Mouse (Mus musculus): ENCODE results near the gene Glb1l2. TPM values are rescaled to one million over a fixed set of nuclear protein-coding genes. Genes with fewer than 3 reads are reported as not detected.

Gene Glb1l2
- polyA plus RNA-seq, 1 experiment from 2014 or later = 3.5 TPM

DNA sequence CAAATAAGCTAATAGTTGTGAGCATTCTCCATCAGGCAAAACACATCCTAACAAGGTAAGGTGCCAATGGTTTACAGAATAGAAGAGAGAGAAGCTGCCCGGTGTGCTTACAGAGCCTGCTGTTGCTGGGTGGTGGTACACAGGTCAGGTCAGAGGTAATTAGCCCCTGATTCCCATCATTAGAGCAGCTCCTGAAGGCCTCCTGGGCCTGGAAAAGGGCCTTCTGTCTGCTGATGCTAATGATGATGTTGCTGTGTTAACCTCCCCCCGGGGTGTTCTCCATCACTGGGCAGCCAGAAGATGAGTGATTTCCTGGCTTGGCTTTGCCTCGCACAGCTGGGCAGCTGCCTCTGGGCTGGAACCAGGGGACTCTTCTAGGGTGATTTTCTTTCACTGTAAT, 87.9 kb downstream of the Glb1l2 start:
- peaks cover 4% of the 10 kb centered on the region; the same call in 1 of the 2 replicates for H3K4me1 ChIP-seq (ENCODE audit: control insufficient read depth, insufficient read depth, low read depth, low read length)
- no peak overlapping the region for H3K9ac ChIP-seq (ENCODE audit: low read depth, low read length)
- peak; percentile 32; the same call in 1 of the 2 replicates for ATAC-seq
- H3K9me3 ChIP-seq (ENCODE audit: control insufficient read depth, low read length) = no peaks in the 10 kb centered on the region
- WGBS = 29% methylated on average over 3 of the region's 3 CpGs
- no peaks in the 10 kb centered on the region for H3K36me3 ChIP-seq (ENCODE audit: control insufficient read depth, insufficient read depth, low read length)
- H3K27ac ChIP-seq (ENCODE audit: low read depth, low read length) = no peak overlapping the region
- no peaks in the 10 kb centered on the region for H3K27me3 ChIP-seq (replicated peaks; ENCODE audit: control insufficient read depth, insufficient read depth, low read length)
- H3K4me2 ChIP-seq (ENCODE audit: low read length) = no peak overlapping the region
- no peak overlapping the region for H3K4me3 ChIP-seq (ENCODE audit: low read length)

Other genes with a start within 250 kb of the Glb1l2 start
- 32.6 and 45.4 TPM in 2 replicates for gene B3gat1, start 72.7 kb downstream of the Glb1l2 start, polyA plus RNA-seq (2015; fragmentation: Nextera tagmentation; extraction: Ambion mirVana)
- not detected in 2 replicates for gene Glb1l3, start 54.4 kb upstream of the Glb1l2 start, polyA plus RNA-seq (2015; fragmentation: Nextera tagmentation; extraction: Ambion mirVana)
- gene Gm1110, start 116.6 kb upstream of the Glb1l2 start, polyA plus RNA-seq (2015; fragmentation: Nextera tagmentation; extraction: Ambion mirVana) = 0.30 and 0.48 TPM in 2 replicates
- 38.8 and 40.2 TPM in 2 replicates for gene Acad8, start 193.1 kb upstream of the Glb1l2 start, polyA plus RNA-seq (2015; fragmentation: Nextera tagmentation; extraction: Ambion mirVana)
- gene Thyn1, start 193.2 kb upstream of the Glb1l2 start, polyA plus RNA-seq (2015; fragmentation: Nextera tagmentation; extraction: Ambion mirVana) = 127 and 143 TPM in 2 replicates
- 79.7 and 85.7 TPM in 2 replicates for gene Vps26b, start 223.6 kb upstream of the Glb1l2 start, polyA plus RNA-seq (2015; fragmentation: Nextera tagmentation; extraction: Ambion mirVana)
- 11.6 and 15.3 TPM in 2 replicates for gene Ncapd3, start 223.7 kb upstream of the Glb1l2 start, polyA plus RNA-seq (2015; fragmentation: Nextera tagmentation; extraction: Ambion mirVana)